Mouse (Mus musculus) lung, postnatal 0 days (tissue): ENCODE measurements at regions not wholly inside any gene's neighbourhood (a gene's known extent, or its start where the extent isn't known, plus 50 kb on each side); places are given as distances from the start of the nearest gene placed in this dataset.

Experiments used
- ATAC-seq: fragments of 200-750 bp; cut with Nextera tagmentation; 2 replicates; pipeline ENCODE4 v1.8.0; 2017; ENCODE audit warnings: moderate library complexity
- DNase-seq: peaks from one replicate; pipeline ENCODE4 v3.0.0-alpha.2; 2016; ENCODE audit warnings: low spot score
- H3K27ac ChIP-seq: fragments of 300-500 bp; sonication (generic); 2 replicates; pipeline ENCODE4 v1.5.1; 2014; ENCODE audit warnings: antibody characterized with exemption, mild to moderate bottlenecking, low read length, mixed read lengths
- H3K27me3 ChIP-seq: fragments of 300-500 bp; sonication (generic); replicated peaks from 2 replicates; pipeline ENCODE4 v1.6.1; 2014; ENCODE audit warnings: low read length, mixed read lengths; ENCODE audit not compliant: insufficient read depth
- H3K36me3 ChIP-seq: fragments of 300-500 bp; sonication (generic); 2 replicates; pipeline ENCODE4 v1.6.1; 2014; ENCODE audit warnings: low read length, mixed read lengths; ENCODE audit not compliant: insufficient read depth
- H3K4me1 ChIP-seq: fragments of 300-500 bp; sonication (generic); 2 replicates; pipeline ENCODE4 v1.6.1; 2014; ENCODE audit warnings: antibody characterized with exemption, low read depth, low read length, mixed read lengths; ENCODE audit not compliant: insufficient read depth
- H3K4me2 ChIP-seq: fragments of 300-500 bp; sonication (generic); replicated peaks from 2 replicates; pipeline ENCODE4 v1.6.1; 2014; ENCODE audit warnings: low read depth, mild to moderate bottlenecking, low read length, moderate library complexity, mixed read lengths
- H3K4me3 ChIP-seq: fragments of 300-500 bp; sonication (generic); 2 replicates; pipeline ENCODE4 v1.5.1; 2014; ENCODE audit warnings: low read depth, low read length
- H3K9ac ChIP-seq: fragments of 300-500 bp; sonication (generic); replicated peaks from 2 replicates; pipeline ENCODE4 v1.6.1; 2014; ENCODE audit warnings: low read depth, mild to moderate bottlenecking
- H3K9me3 ChIP-seq: fragments of 300-500 bp; sonication (generic); 2 replicates; pipeline ENCODE4 v1.6.1; 2016; ENCODE audit warnings: low read length, mixed read lengths
- CTCF ChIP-seq: IDR thresholded peaks from 2 replicates; pipeline ENCODE4 v1.5.1; 2016; ENCODE audit warnings: antibody characterized with exemption, mild to moderate bottlenecking
- EP300 ChIP-seq: IDR thresholded peaks from 2 replicates; pipeline ENCODE4 v1.6.1; 2016; ENCODE audit warnings: antibody characterized with exemption, mild to moderate bottlenecking, control low read depth
- WGBS: fragments of 180-500 bp; shearing (Covaris S2); extraction: QIAGEN DNeasy Blood & Tissue Kit; methylation state at CpG from one replicate; pipeline ENCODE4 v1.1.7; 2014; 5-methylcytosine and 5-hydroxymethylcytosine counted together

GRCm38 (mm10) chr10:118711529-118711928 is 158.5 kb downstream of the Dyrk2 start:
- no peak overlapping the region for H3K27ac ChIP-seq
- DNase-seq (no peak), ATAC-seq (peak; percentile 26; the same call in 1 of the 2 replicates)
- H3K36me3 ChIP-seq, result no peaks in the 10 kb centered on the region
- no peak overlapping the region for H3K9ac ChIP-seq
- H3K27me3 ChIP-seq, result no peaks in the 10 kb centered on the region
- H3K9me3 ChIP-seq, result no peaks in the 10 kb centered on the region
- no peaks in the 10 kb centered on the region for H3K4me1 ChIP-seq
- H3K4me2 ChIP-seq, result no peak overlapping the region
- WGBS, result 52% methylated on average over 3 of the region's 3 CpGs
- H3K4me3 ChIP-seq, result no peak overlapping the region
- TF ChIP-seq EP300, result no peak
- TF ChIP-seq CTCF, result no peak

GRCm38 (mm10) chr10:118711951-118712350 is 158.1 kb downstream of the Dyrk2 start:
- Histone ChIP-seq H3K4me2 (no peak overlapping the region), H3K27ac (no peak overlapping the region), H3K9me3 (no peaks in the 10 kb centered on the region), H3K36me3 (no peaks in the 10 kb centered on the region), H3K4me1 (no peaks in the 10 kb centered on the region), H3K4me3 (no peak overlapping the region), H3K9ac (no peak overlapping the region), H3K27me3 (no peaks in the 10 kb centered on the region)
- 66% methylated on average over 10 of the region's 10 CpGs for WGBS
- ATAC-seq, result no peak
- TF ChIP-seq EP300, result no peak
- no peak for TF ChIP-seq CTCF
- DNase-seq, result no peak

- Histone ChIP-seq H3K9ac (no peak overlapping the region), H3K4me1 (no peaks in the 10 kb centered on the region), H3K4me2 (no peak overlapping the region), H3K9me3 (no peaks in the 10 kb centered on the region), H3K27me3 (no peaks in the 10 kb centered on the region), H3K4me3 (no peak overlapping the region), H3K36me3 (no peaks in the 10 kb centered on the region), H3K27ac (no peak overlapping the region)
- WGBS, result 74% methylated on average over 6 of the region's 6 CpGs
- ATAC-seq (no peak), DNase-seq (no peak)
- TF ChIP-seq CTCF (no peak), EP300 (no peak)
Observed at GRCm38 (mm10) chr10:118712951-118713350, 157.1 kb downstream of the Dyrk2 start.

GRCm38 (mm10) chr10:118714179-118714581 is 155.8 kb downstream of the Dyrk2 start:
- H3K9me3 ChIP-seq, result no peaks in the 10 kb centered on the region
- DNase-seq (no peak), ATAC-seq (no peak)
- 70% methylated on average over 17 of the region's 17 CpGs for WGBS
- H3K4me2 ChIP-seq, result no peak overlapping the region
- no peaks in the 10 kb centered on the region for H3K27me3 ChIP-seq
- no peak for TF ChIP-seq CTCF
- TF ChIP-seq EP300, result no peak
- no peaks in the 10 kb centered on the region for H3K4me1 ChIP-seq
- H3K4me3 ChIP-seq, result no peak overlapping the region
- H3K9ac ChIP-seq, result no peak overlapping the region
- no peak overlapping the region for H3K27ac ChIP-seq
- no peaks in the 10 kb centered on the region for H3K36me3 ChIP-seq

- Histone ChIP-seq H3K9ac (no peak overlapping the region), H3K4me2 (no peak overlapping the region), H3K4me3 (no peak overlapping the region), H3K27ac (no peak overlapping the region), H3K36me3 (no peaks in the 10 kb centered on the region), H3K9me3 (no peaks in the 10 kb centered on the region), H3K4me1 (no peaks in the 10 kb centered on the region), H3K27me3 (no peaks in the 10 kb centered on the region)
- TF ChIP-seq CTCF, result no peak
- no peak for TF ChIP-seq EP300
- DNase-seq (no peak), ATAC-seq (no peak)
- WGBS, result 61% methylated on average over 4 of the region's 4 CpGs
Observed at GRCm38 (mm10) chr10:118714595-118714994, 155.4 kb downstream of the Dyrk2 start.

- Histone ChIP-seq H3K4me2 (no peak overlapping the region), H3K4me3 (no peak overlapping the region), H3K4me1 (no peaks in the 10 kb centered on the region), H3K27me3 (no peaks in the 10 kb centered on the region), H3K9me3 (no peaks in the 10 kb centered on the region), H3K9ac (no peak overlapping the region), H3K36me3 (no peaks in the 10 kb centered on the region), H3K27ac (no peak overlapping the region)
- no peak for TF ChIP-seq EP300
- TF ChIP-seq CTCF, result no peak
- 44% methylated on average over 1 of the region's 1 CpGs for WGBS
- ATAC-seq (no peak), DNase-seq (no peak)
Observed at GRCm38 (mm10) chr10:118720630-118721029, 149.4 kb downstream of the Dyrk2 start.

GRCm38 (mm10) chr10:118722132-118722551 is 147.9 kb downstream of the Dyrk2 start:
- 57% methylated on average over 5 of the region's 5 CpGs for WGBS
- ATAC-seq (no peak), DNase-seq (no peak)
- H3K9ac ChIP-seq, result no peak overlapping the region
- no peaks in the 10 kb centered on the region for H3K27me3 ChIP-seq
- no peak overlapping the region for H3K4me2 ChIP-seq
- H3K27ac ChIP-seq, result no peak overlapping the region
- TF ChIP-seq CTCF, result no peak
- no peaks in the 10 kb centered on the region for H3K36me3 ChIP-seq
- no peaks in the 10 kb centered on the region for H3K4me1 ChIP-seq
- no peak overlapping the region for H3K4me3 ChIP-seq
- no peaks in the 10 kb centered on the region for H3K9me3 ChIP-seq
